Comparison of ENCODE assay signal across 8 mouse cellular contexts in the genomic region with DNA sequence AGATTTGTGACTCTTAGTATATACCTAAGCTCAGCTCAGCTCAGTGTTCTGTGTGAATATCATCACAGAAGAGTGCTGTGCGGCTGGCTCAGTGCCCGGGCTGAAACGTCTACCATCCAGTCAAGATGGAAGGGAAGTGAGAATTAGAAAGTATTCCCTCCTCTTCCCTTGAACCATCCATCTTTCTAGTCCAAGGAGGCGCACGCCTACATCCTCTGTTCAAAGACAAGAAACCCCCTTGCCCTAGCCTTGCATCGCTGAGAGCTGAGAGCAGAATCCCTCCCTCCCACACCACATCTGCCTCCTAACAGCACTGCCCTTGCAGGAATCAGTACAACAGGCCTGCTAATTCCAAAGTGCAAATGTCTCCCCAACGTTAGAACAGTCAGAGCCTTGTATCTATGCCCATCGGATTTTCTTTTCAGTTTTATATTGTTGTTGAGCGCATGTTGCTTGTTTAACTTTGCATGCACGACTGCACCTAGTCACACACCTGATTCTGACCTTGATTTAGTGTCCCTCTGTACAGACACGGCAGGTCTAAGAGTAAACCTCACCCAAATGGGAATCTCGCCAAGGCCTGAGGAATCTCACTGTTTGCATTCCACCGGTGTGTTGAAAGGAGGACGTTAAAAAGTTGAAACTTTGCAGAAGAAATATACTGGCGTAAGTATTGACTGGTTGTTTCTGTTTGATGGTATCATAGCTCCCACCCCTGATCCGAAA.
DNase-seq lines count a peak whose midpoint lies in the region; ATAC-seq and TF ChIP-seq lines count a peak whose summit lies in the region.

No protein-coding gene starts in this region.

- H3K27ac ChIP-seq in forebrain, postnatal 0 days (ENCODE audit: low read depth, low read length): no peak overlapping the region
- H3K27ac ChIP-seq in forebrain, embryonic 12.5 days: no peak overlapping the region
- peak overlapping the region; percentile 57 for H3K27ac ChIP-seq in embryonic facial prominence, embryonic 12.5 days
- H3K27ac ChIP-seq in intestine, embryonic 15.5 days: peak overlapping the region; percentile 33; the same call in 1 of the 2 replicates
- no peak overlapping the region for H3K27ac ChIP-seq in midbrain, embryonic 14.5 days (replicated peaks; ENCODE audit: low read depth, low read length)

- peak; percentile 34 for DNase-seq in forebrain, postnatal 0 days
- peak; percentile 18 to 38 for DNase-seq in left cerebral cortex, adult 8-10 months (ENCODE audit: low spot score in 2 of 2)
- peak; percentile 49 to 60 for DNase-seq in right cerebral cortex, adult 2 months (ENCODE audit: low spot score in 2 of 2)
- no peak for DNase-seq in c-Kit-positive CD71-positive TER-119-positive erythroid progenitor cells, embryonic 14.5 days (ENCODE audit: low spot score)
- DNase-seq in midbrain, embryonic 14.5 days: no peak

- no peak overlapping the region for H3K9ac ChIP-seq in forebrain, postnatal 0 days
- H3K9ac ChIP-seq in forebrain, embryonic 12.5 days: no peak overlapping the region
- no peak overlapping the region for H3K9ac ChIP-seq in embryonic facial prominence, embryonic 12.5 days
- no peak overlapping the region for H3K9ac ChIP-seq in intestine, embryonic 15.5 days
- H3K9ac ChIP-seq in midbrain, embryonic 14.5 days (replicated peaks; ENCODE audit: low read length): no peak overlapping the region

- TF ChIP-seq CTCF in forebrain, postnatal 0 days (IDR thresholded peaks at IDR 0.05; ENCODE audit: low read depth): no peak

- no peaks in the 10 kb centered on the region for H3K36me3 ChIP-seq in forebrain, postnatal 0 days (ENCODE audit: insufficient read depth)
- no peaks in the 10 kb centered on the region for H3K36me3 ChIP-seq in forebrain, embryonic 12.5 days (replicated peaks)
- H3K36me3 ChIP-seq in embryonic facial prominence, embryonic 12.5 days: no peaks in the 10 kb centered on the region
- no peaks in the 10 kb centered on the region for H3K36me3 ChIP-seq in intestine, embryonic 15.5 days
- H3K36me3 ChIP-seq in midbrain, embryonic 14.5 days (ENCODE audit: control insufficient read depth, insufficient read depth, low read length): no peaks in the 10 kb centered on the region

- H3K9me3 ChIP-seq in forebrain, postnatal 0 days (ENCODE audit: low read length): no peaks in the 10 kb centered on the region
- no peaks in the 10 kb centered on the region for H3K9me3 ChIP-seq in forebrain, embryonic 12.5 days
- H3K9me3 ChIP-seq in embryonic facial prominence, embryonic 12.5 days: no peaks in the 10 kb centered on the region
- no peaks in the 10 kb centered on the region for H3K9me3 ChIP-seq in intestine, embryonic 15.5 days
- no peaks in the 10 kb centered on the region for H3K9me3 ChIP-seq in midbrain, embryonic 14.5 days (ENCODE audit: control insufficient read depth, low read length)

- H3K4me3 ChIP-seq in forebrain, postnatal 0 days (ENCODE audit: low read depth, low read length): no peak overlapping the region
- no peak overlapping the region for H3K4me3 ChIP-seq in forebrain, embryonic 12.5 days (replicated peaks)
- H3K4me3 ChIP-seq in embryonic facial prominence, embryonic 12.5 days: no peak overlapping the region
- no peak overlapping the region for H3K4me3 ChIP-seq in intestine, embryonic 15.5 days (replicated peaks)
- no peak overlapping the region for H3K4me3 ChIP-seq in midbrain, embryonic 14.5 days (replicated peaks; ENCODE audit: low read depth, low read length)

- H3K27me3 ChIP-seq in forebrain, postnatal 0 days (ENCODE audit: insufficient read depth, low read length): no peaks in the 10 kb centered on the region
- no peaks in the 10 kb centered on the region for H3K27me3 ChIP-seq in forebrain, embryonic 12.5 days
- H3K27me3 ChIP-seq in embryonic facial prominence, embryonic 12.5 days: no peaks in the 10 kb centered on the region
- H3K27me3 ChIP-seq in intestine, embryonic 15.5 days (replicated peaks): no peaks in the 10 kb centered on the region
- H3K27me3 ChIP-seq in midbrain, embryonic 14.5 days (ENCODE audit: control insufficient read depth, insufficient read depth, low read length): no peaks in the 10 kb centered on the region

- 69% methylated on average over 16 of the region's 16 CpGs for WGBS in forebrain, postnatal 0 days
- WGBS in forebrain, embryonic 12.5 days: 77% methylated on average over 16 of the region's 16 CpGs
- WGBS in embryonic facial prominence, embryonic 12.5 days: 51% methylated on average over 16 of the region's 16 CpGs
- 16% methylated on average over 16 of the region's 16 CpGs for WGBS in intestine, embryonic 15.5 days
- WGBS in midbrain, embryonic 14.5 days: 78% methylated on average over 16 of the region's 16 CpGs

- H3K4me1 ChIP-seq in forebrain, postnatal 0 days (ENCODE audit: insufficient read depth): no peaks in the 10 kb centered on the region
- H3K4me1 ChIP-seq in forebrain, embryonic 12.5 days: no peaks in the 10 kb centered on the region
- 0 out of 2 replicates have a peak, but pooled peaks cover 6% of the 10 kb centered on the region for H3K4me1 ChIP-seq in embryonic facial prominence, embryonic 12.5 days
- H3K4me1 ChIP-seq in intestine, embryonic 15.5 days (replicated peaks): peaks cover 3% of the 10 kb centered on the region; the same call in 1 of the 2 replicates
- no peaks in the 10 kb centered on the region for H3K4me1 ChIP-seq in midbrain, embryonic 14.5 days (ENCODE audit: control insufficient read depth, insufficient read depth, low read length)

- H3K4me2 ChIP-seq in forebrain, postnatal 0 days (ENCODE audit: low read depth): no peak overlapping the region
- no peak overlapping the region for H3K4me2 ChIP-seq in forebrain, embryonic 12.5 days
- no peak overlapping the region for H3K4me2 ChIP-seq in embryonic facial prominence, embryonic 12.5 days (replicated peaks)
- H3K4me2 ChIP-seq in intestine, embryonic 15.5 days (replicated peaks): peak overlapping the region; percentile 23; the same call in 1 of the 2 replicates
- H3K4me2 ChIP-seq in midbrain, embryonic 14.5 days (ENCODE audit: low read length): no peak overlapping the region

- ATAC-seq in forebrain, postnatal 0 days: peak; percentile 34; the same call in 1 of the 2 replicates
- no peak for ATAC-seq in forebrain, embryonic 12.5 days (ENCODE audit: low FRiP score)
- no peak for ATAC-seq in embryonic facial prominence, embryonic 12.5 days (ENCODE audit: insufficient number of reproducible peaks, insufficient read depth, low FRiP score, low TSS enrichment)
- ATAC-seq in intestine, embryonic 15.5 days: peak; percentile 90
- no peak for ATAC-seq in midbrain, embryonic 14.5 days (ENCODE audit: low FRiP score, low TSS enrichment)

Comparison
In these comparisons a context has a peak if more than half of its experiments do, and no peak if none do; other contexts are left out.
1. ATAC-seq: peak in forebrain, postnatal 0 days (single experiment) and intestine, embryonic 15.5 days (single experiment); none in forebrain, embryonic 12.5 days (single experiment), embryonic facial prominence, embryonic 12.5 days (single experiment) and midbrain, embryonic 14.5 days (single experiment).
2. DNase-seq: peak in forebrain, postnatal 0 days (single experiment), left cerebral cortex, adult 8-10 months (2 of 2) and right cerebral cortex, adult 2 months (2 of 2); none in c-Kit-positive CD71-positive TER-119-positive erythroid progenitor cells, embryonic 14.5 days (single experiment) and midbrain, embryonic 14.5 days (single experiment).
3. H3K27ac ChIP-seq: peak in embryonic facial prominence, embryonic 12.5 days (single experiment) and intestine, embryonic 15.5 days (single experiment); none in forebrain, postnatal 0 days (single experiment), forebrain, embryonic 12.5 days (single experiment) and midbrain, embryonic 14.5 days (single experiment).